Mouse (Mus musculus) ES-E14 (cell line): ENCODE data around the gene Slc6a1.

Experiments used
- CHD2 ChIP-seq: IDR thresholded peaks from 2 replicates; pipeline ENCODE4 v1.6.1; 2014; ENCODE audit warnings: mild to moderate bottlenecking, low read depth, low read length, inconsistent platforms
- MAFK ChIP-seq: IDR thresholded peaks from 2 replicates; pipeline ENCODE4 v1.6.1; 2014; ENCODE audit warnings: mild to moderate bottlenecking, low read depth, low read length, inconsistent platforms; ENCODE audit not compliant: insufficient read depth
- ZC3H11A ChIP-seq: IDR thresholded peaks from 2 replicates; pipeline ENCODE4 v1.6.1; 2012; ENCODE audit warnings: low read depth, mild to moderate bottlenecking, inconsistent platforms, low read length, borderline replicate concordance
- ZNF384 ChIP-seq: IDR thresholded peaks from 2 replicates; pipeline ENCODE4 v1.6.1; 2012; ENCODE audit warnings: low read depth, low read length, inconsistent platforms

GRCm38 (mm10) chr6:114269589-114269988 is 12.8 kb upstream of the Slc6a1 start:
- TF ChIP-seq ZC3H11A: no peak
- TF ChIP-seq CHD2: no peak
- no peak for TF ChIP-seq MAFK
- no peak for TF ChIP-seq ZNF384
